In genomic region chr11:86174173-86174572, GRCm38 (mm10) we compare ENCODE assay signal across 8 mouse cellular contexts. TPM values are rescaled to one million over a fixed set of nuclear protein-coding genes. Genes with fewer than 3 reads are reported as not detected.
DNase-seq lines count a peak whose midpoint lies in the region; ATAC-seq and TF ChIP-seq lines count a peak whose summit lies in the region.

No protein-coding gene starts in this region.

- H3K4me2 ChIP-seq in kidney, embryonic 15.5 days = no peak overlapping the region
- no peak overlapping the region for H3K4me2 ChIP-seq in liver, postnatal 0 days (ENCODE audit: low read depth, low read length)

- 65% methylated on average over 2 of the region's 2 CpGs for whole genome bisulfite sequencing in kidney, embryonic 15.5 days
- 62% methylated on average over 2 of the region's 2 CpGs for WGBS in liver, postnatal 0 days (ENCODE audit: insufficient replicate concordance)

- peak; percentile 66 for DNase-seq in kidney, adult 18-20 months
- peak; percentile 9 for DNase-seq in WW6 (ENCODE audit: low read depth, low spot score)
- DNase-seq in embryo, embryonic 10 days (ENCODE audit: low spot score) = peak; percentile 57
- DNase-seq in liver, postnatal 0 days = peak; percentile 61
- peak; percentile 8 for DNase-seq in right cerebral cortex, postnatal 25 days

- H3K9me3 ChIP-seq in kidney, embryonic 15.5 days (replicated peaks) = no peaks in the 10 kb centered on the region
- no peaks in the 10 kb centered on the region for H3K9me3 ChIP-seq in liver, postnatal 0 days (ENCODE audit: low read length)

- no peak for TF ChIP-seq EP300 in liver, postnatal 0 days (IDR thresholded peaks at IDR 0.05; ENCODE audit: low read depth)

- H3K36me3 ChIP-seq in kidney, embryonic 15.5 days = no peaks in the 10 kb centered on the region
- H3K36me3 ChIP-seq in liver, postnatal 0 days (replicated peaks; ENCODE audit: insufficient read depth, low read length) = no peaks in the 10 kb centered on the region; the same call in 1 of the 2 replicates

- no peaks in the 10 kb centered on the region for H3K27me3 ChIP-seq in kidney, embryonic 15.5 days
- H3K27me3 ChIP-seq in liver, postnatal 0 days (ENCODE audit: insufficient read depth, low read length) = no peaks in the 10 kb centered on the region

- H3K4me1 ChIP-seq in kidney, embryonic 15.5 days = no peaks in the 10 kb centered on the region
- no peaks in the 10 kb centered on the region for H3K4me1 ChIP-seq in liver, postnatal 0 days (ENCODE audit: insufficient read depth)

- H3K4me3 ChIP-seq in kidney, embryonic 15.5 days (replicated peaks) = no peak overlapping the region
- H3K4me3 ChIP-seq in liver, postnatal 0 days (ENCODE audit: low read depth, low read length) = no peak overlapping the region

- peak; percentile 73 for TF ChIP-seq CTCF in liver, postnatal 0 days (IDR thresholded peaks at IDR 0.05; ENCODE audit: low read depth)

- no peak for ATAC-seq in kidney, embryonic 15.5 days (replicated peaks; ENCODE audit: low FRiP score)
- peak; percentile 52 for ATAC-seq in inflammation-experienced regulatory T-cells, adult 6 months
- ATAC-seq in liver, postnatal 0 days = 0 out of 2 replicates have a peak, but pooled peaks have one; percentile 25
- ATAC-seq in monocyte, adult 5-6 weeks (replicated peaks; ENCODE audit: insufficient number of reproducible peaks, low FRiP score, low TSS enrichment, poor library complexity, severe bottlenecking) = no peak

- H3K27ac ChIP-seq in kidney, embryonic 15.5 days = no peak overlapping the region
- no peak overlapping the region for H3K27ac ChIP-seq in liver, postnatal 0 days (ENCODE audit: low read depth)

- H3K9ac ChIP-seq in kidney, embryonic 15.5 days = no peak overlapping the region
- no peak overlapping the region for H3K9ac ChIP-seq in liver, postnatal 0 days (replicated peaks)

RNA-seq across cellular contexts. Expression of gene Brip1, which starts 26.8 kb away (rescaled TPM):
- 9.9 and 10.7 TPM in 2 replicates for polyA plus RNA-seq in kidney, embryonic 15.5 days (2015; fragmentation: Nextera tagmentation; extraction: Ambion mirVana)
- 10 to 100 TPM in 1 of 3 experiments, 1 to 10 TPM in 2; 1.6 to 13.2 (median 2.2) TPM for polyA plus RNA-seq in inflammation-experienced regulatory T-cells, adult 6 months (2017; shearing (Covaris generic))
- polyA plus RNA-seq in liver, postnatal 0 days (2015; fragmentation: Nextera tagmentation; extraction: Ambion mirVana) = 3.0 and 4.5 TPM in 2 replicates
- 0.38 to 1.3 TPM (median 1.1 TPM) in 3 replicates for total RNA-seq in monocyte, adult 5-6 weeks (2017)

Comparison
In these comparisons a context has a peak if more than half of its experiments do, and no peak if none do; other contexts are left out.
1. DNase-seq: peak in every context shown above with its lines; median percentile 66 in kidney, adult 18-20 months; 61 in liver, postnatal 0 days; 57 in embryo, embryonic 10 days; 9 in WW6; 8 in right cerebral cortex, postnatal 25 days.
2. ATAC-seq: peak in inflammation-experienced regulatory T-cells, adult 6 months (single experiment) and liver, postnatal 0 days (single experiment); none in kidney, embryonic 15.5 days (single experiment) and monocyte, adult 5-6 weeks (single experiment).